Mouse (Mus musculus) cortical plate, adult 2 months (tissue): ENCODE measurements around the gene Il12b.

ENCODE experiments used
- CTCF ChIP-seq: fragments of 200-500 bp; IDR thresholded peaks from 2 replicates; pipeline ENCODE4 v1.5.1; 2011; ENCODE audit warnings: mild to moderate bottlenecking, control low read depth, low read length; ENCODE audit not compliant: insufficient read depth; ENCODE audit errors: extremely low read depth
- POLR2A ChIP-seq: fragments of 200-500 bp; IDR thresholded peaks from 2 replicates; pipeline ENCODE4 v1.6.1; 2011; ENCODE audit warnings: mild to moderate bottlenecking, low read length, control low read depth; ENCODE audit not compliant: insufficient read depth; ENCODE audit errors: extremely low read depth

- no peak for TF ChIP-seq CTCF
- no peak for TF ChIP-seq POLR2A
Measured at GRCm38 (mm10) chr11:44414605-44415004, 14.7 kb downstream of the Il12b start.
